Mouse (Mus musculus): ENCODE measurements around the gene Slitrk4. TPM values are rescaled to one million over a fixed set of nuclear protein-coding genes. Genes with fewer than 3 reads are reported as not detected.
A peak's percentile ranks its signal among the peaks of the same experiment; 100 is the strongest.

Slitrk4 gene
- total RNA-seq (2021) = 10 to 100 TPM; 31.2 to 32.4 TPM
- long read RNA-seq, partial matches to known transcripts = 0 of 3 reads
- long read RNA-seq, other reads (novel, unspliced or antisense) = 1 of 3 reads

DNA sequence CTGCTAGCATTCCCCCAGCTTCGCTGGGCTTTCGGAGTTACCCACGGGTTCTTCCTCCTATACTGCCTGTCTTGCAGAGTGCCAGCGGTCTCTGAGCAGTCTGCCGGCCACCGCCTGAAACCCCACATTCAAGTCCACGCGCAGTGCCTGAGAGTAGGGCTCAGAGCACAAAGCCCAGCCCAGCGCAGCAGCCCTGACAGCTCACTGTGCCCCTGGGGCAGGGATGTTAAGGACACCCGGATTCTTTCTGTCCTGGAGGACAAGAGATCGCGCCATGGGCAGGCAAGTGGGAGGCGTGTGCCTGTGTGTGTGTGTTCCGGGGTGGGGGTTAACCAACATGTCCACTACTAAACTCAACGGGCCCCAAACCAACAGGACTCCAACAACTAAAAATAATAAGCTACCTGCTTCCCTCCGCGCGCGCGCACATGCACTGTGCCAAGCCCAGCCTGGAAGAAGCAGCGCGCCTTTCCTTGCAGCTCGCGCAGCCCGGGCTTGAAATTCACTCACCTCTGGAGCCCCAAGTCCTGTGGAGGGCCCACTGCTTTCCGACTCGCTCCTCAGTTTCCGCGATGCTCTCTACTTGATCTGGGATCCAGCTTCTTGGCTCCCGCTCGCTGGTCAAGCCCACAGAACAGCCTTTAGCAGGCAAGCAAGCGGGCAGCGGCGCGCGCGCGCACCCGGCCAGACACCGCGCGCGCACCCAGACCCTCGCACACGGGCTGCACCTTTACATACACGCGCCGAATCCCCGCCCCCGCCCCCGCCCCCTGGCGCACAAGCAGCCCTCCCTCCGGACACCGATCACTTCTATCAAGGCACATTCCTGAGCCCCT, at the start of gene Slitrk4:
Gene Slitrk4, minus strand, starts transcription at position 707 of the 836 bp plus-strand sequence.
- DNase-seq (ENCODE audit: low spot score in 2 of 2) = peak; percentile 16 to 40

DNA sequence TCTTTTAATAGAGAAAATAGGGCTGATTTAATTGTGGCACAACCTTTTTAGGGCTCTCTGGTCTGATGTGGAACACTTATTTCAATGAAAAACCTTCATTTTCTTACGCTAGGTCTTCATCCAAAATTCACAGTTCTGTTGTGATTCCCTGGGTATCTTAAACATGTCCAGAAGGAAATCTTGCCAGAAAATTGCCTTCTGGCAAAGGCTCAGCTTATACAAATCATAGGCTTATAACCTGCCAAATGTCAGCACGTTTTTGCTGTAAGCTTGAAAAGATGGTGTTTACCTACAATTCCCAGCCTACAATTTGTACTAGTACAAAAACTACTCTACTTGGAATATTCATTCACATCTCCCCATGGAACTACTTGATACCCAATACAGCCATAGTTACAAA, 42.7 kb upstream of the Slitrk4 start:
- no peak for DNase-seq (ENCODE audit: low spot score in 2 of 2)

DNA sequence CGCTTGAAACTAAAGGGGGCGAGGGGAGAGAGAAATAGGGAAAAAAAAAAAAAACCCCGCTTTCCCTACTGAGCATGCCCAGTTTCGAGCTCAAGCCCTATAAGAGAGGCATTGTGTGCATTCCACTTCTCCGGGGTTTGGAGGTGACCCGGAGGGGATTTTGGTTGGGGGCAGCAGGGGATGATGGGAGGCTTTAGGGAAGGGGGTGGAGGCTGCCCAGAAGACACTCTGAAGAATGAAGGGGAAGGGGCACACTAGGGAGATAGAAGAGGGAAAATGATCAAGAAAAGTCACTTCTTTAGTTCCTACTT, 1.1 kb upstream of the Slitrk4 start:
- no peak for DNase-seq (ENCODE audit: low spot score in 2 of 2)

DNA sequence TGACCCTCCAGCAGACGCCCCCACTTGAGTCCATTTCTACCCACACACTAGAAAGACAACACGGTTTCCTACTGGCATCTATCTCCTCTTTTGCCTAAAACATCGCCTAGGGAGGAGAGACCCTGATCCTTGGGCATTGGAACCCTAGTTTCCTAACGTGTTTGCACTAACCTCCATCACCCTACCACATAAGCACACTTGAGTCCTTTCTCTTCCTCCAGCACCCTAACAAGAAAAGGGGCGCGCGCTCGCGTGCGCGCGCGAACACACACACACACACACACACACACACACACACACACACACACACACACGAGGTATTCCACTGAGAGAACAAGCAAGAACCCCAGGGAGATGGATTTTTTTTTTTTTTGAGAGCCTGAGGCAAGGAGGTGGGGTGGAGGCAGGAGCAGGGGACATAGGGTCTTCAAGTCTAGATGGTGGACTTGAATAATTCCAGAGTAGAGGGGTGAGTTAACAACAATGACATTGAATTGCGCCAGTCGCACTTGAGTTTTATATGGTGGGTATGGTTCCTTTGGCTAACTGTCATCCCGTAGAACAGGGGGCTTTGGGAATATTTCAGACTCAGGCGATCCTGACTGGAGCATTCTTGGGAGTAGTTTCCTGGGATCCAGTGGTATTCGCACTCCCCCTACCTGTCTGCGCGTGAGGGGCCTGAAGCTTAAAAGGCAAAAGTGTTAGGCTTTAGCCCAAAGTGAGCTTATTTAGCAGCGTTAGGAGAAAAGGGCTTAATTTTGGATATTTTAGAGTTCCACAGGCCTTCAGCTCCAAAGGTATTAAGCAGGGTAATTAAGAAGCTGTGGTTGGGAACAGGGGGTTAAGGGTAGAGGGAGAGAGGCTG, 562 bp upstream of the Slitrk4 start:
- DNase-seq (ENCODE audit: low spot score in 2 of 2) = peak; percentile 12 to 21

DNA sequence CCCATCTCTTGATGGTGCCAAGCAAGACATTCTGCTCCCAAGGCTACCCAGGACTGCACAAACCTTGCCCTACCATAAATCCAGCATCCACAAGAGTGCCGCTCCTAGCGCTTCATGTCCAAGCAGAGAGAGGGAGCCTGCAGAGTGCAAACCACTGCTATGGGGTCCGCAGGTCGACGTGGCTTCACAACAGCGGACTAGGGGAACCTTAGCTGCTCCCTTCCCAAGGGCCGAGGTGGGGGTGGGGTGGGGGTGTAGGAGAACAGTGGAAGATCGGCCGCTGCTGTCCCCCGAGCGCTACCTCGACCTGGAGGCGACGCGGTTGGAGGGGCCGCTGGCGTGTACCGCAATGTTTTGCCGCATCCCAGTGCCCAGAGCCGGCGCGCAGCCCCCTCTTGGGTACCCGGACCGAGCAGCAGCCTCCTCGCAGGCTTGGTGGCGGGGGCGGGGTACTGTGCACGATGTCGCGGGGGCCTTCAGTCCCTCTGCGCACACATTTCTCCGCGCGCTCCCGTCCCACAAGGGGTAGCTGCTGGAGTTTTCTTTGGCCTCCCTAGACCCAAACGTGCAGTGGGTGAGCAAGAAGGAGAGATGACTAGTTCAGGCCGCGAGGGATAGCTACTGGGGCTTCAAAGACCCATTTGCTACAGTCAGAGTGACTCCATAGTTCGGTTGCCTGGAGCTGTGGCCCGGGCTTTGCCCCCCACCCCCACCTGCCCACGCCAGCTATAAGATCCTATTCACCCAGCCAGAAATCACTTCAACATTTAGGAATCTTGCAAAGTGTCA, 1.1 kb downstream of the Slitrk4 start:
- DNase-seq (ENCODE audit: low spot score in 2 of 2) = peak; percentile 15 to 37

DNA sequence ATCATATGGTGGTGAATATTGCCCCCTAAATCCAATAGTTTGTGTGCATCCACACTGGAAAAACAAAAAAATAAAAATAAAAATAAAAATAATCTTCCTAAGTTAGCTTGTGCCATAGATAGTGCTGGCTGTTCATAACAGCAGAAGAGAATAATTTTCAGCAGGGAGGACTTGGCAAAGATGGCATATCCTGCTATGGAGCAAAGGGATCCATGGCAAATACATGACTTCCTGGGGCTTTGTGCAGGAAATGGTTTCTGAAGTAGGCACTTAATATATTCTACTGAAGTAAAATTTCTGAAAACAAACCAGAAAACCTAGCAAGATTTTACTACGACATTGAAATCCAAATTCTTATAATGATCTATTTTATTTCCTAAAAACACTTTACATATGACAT, 13.3 kb downstream of the Slitrk4 start:
- DNase-seq (ENCODE audit: low spot score in 2 of 2) = no peak

Other genes with a start within 250 kb of the Slitrk4 start
- not detected for gene Gm6760, start 124.8 kb downstream of the Slitrk4 start, total RNA-seq (2021)
- not detected for gene 3830417A13Rik, start 103.4 kb downstream of the Slitrk4 start, total RNA-seq (2021)